Mouse (Mus musculus) forebrain, embryonic 16.5 days (tissue): ENCODE results near the gene Il22. TPM values are rescaled to one million over a fixed set of nuclear protein-coding genes. Genes with fewer than 3 reads are reported as not detected.
"Not testable (repeated sequence)": the region's sequence is repeated elsewhere in the genome, so short reads cannot be mapped to it uniquely, and the experiment has no call there.

ENCODE experiments used
- ATAC-seq: fragments of 200-750 bp; cut with Nextera tagmentation; 2 replicates; pipeline ENCODE4 v1.8.0; 2017; ENCODE audit warnings: mild to moderate bottlenecking, moderate library complexity
- H3K27ac ChIP-seq: fragments of 300-500 bp; sonication (generic); 2 replicates; pipeline ENCODE4 v1.5.1; 2014; ENCODE audit warnings: low read length, control low read depth
- H3K27me3 ChIP-seq: fragments of 300-500 bp; sonication (generic); replicated peaks from 2 replicates; pipeline ENCODE4 v1.6.1; 2014; ENCODE audit warnings: low read length; ENCODE audit not compliant: control insufficient read depth, insufficient read depth
- H3K36me3 ChIP-seq: fragments of 300-500 bp; sonication (generic); 2 replicates; pipeline ENCODE4 v1.6.1; 2014; ENCODE audit not compliant: control insufficient read depth, insufficient read depth
- H3K4me1 ChIP-seq: fragments of 300-500 bp; sonication (generic); replicated peaks from 2 replicates; pipeline ENCODE4 v1.6.1; 2014; ENCODE audit warnings: low read length; ENCODE audit not compliant: control insufficient read depth, insufficient read depth
- H3K4me2 ChIP-seq: fragments of 300-500 bp; sonication (generic); 2 replicates; pipeline ENCODE4 v1.6.1; 2014; ENCODE audit warnings: mild to moderate bottlenecking, low read length, control low read depth
- H3K4me3 ChIP-seq: fragments of 300-500 bp; sonication (generic); replicated peaks from 2 replicates; pipeline ENCODE4 v1.5.1; 2014; ENCODE audit warnings: mild to moderate bottlenecking, low read length, control low read depth
- H3K9ac ChIP-seq: fragments of 300-500 bp; sonication (generic); replicated peaks from 2 replicates; pipeline ENCODE4 v1.6.1; 2014; ENCODE audit warnings: low read depth, low read length, control low read depth
- H3K9me3 ChIP-seq: fragments of 300-500 bp; sonication (generic); 2 replicates; pipeline ENCODE4 v1.6.1; 2016; ENCODE audit warnings: low read length; ENCODE audit not compliant: control insufficient read depth
- WGBS: fragments of 180-500 bp; shearing (Covaris S2); extraction: QIAGEN DNeasy Blood & Tissue Kit; methylation state at CpG from one replicate; pipeline ENCODE4 v1.1.7; 2014; 5-methylcytosine and 5-hydroxymethylcytosine counted together
- polyA plus RNA-seq: library from polyadenylated mRNA; unstranded; fragments of >200 nt; fragmentation: Nextera tagmentation; extraction: Ambion mirVana; gene quantifications from 2 replicates; pipeline ENCODE4 v1.2.1, GENCODE M21; 2015

Gene Il22
- not detected in 2 replicates for polyA plus RNA-seq

GRCm38 (mm10) chr10:118204642-118205041 lies at the start of gene Il22:
Gene Il22 (plus strand): TSS chr10:118204942.
- H3K27ac ChIP-seq: no peak within 1 kb of the TSS
- H3K36me3 ChIP-seq: no peaks in the 10 kb centered on the region
- H3K27me3 ChIP-seq: no peaks in the 10 kb centered on the region
- H3K9me3 ChIP-seq: no peaks in the 10 kb centered on the region
- 88% methylated on average over 4 of the region's 4 CpGs for WGBS
- no peak within 1 kb of the TSS for H3K4me3 ChIP-seq
- no peaks in the 10 kb centered on the region for H3K4me1 ChIP-seq
- no peak within 1 kb of the TSS for H3K9ac ChIP-seq
- ATAC-seq: no peak
- H3K4me2 ChIP-seq: no peak within 1 kb of the TSS

GRCm38 (mm10) chr10:118155932-118156331 lies 48.8 kb upstream of the Il22 start:
- Histone ChIP-seq H3K4me2 (no peak overlapping the region), H3K27me3 (no peaks in the 10 kb centered on the region), H3K36me3 (peaks cover 17% of the 10 kb centered on the region), H3K27ac (no peak overlapping the region), H3K9ac (no peak overlapping the region), H3K4me3 (no peak overlapping the region), H3K9me3 (no peaks in the 10 kb centered on the region), H3K4me1 (no peaks in the 10 kb centered on the region)
- no peak for ATAC-seq

- WGBS: 67% methylated on average over 2 of the region's 2 CpGs
- Histone ChIP-seq H3K4me3 (no peak overlapping the region), H3K27me3 (no peaks in the 10 kb centered on the region), H3K27ac (no peak overlapping the region), H3K36me3 (peaks cover 27% of the 10 kb centered on the region), H3K9ac (no peak overlapping the region), H3K4me1 (no peaks in the 10 kb centered on the region), H3K9me3 (no peaks in the 10 kb centered on the region), H3K4me2 (no peak overlapping the region)
- ATAC-seq: no peak
Measured at GRCm38 (mm10) chr10:118161131-118161530, 43.6 kb upstream of the Il22 start.

GRCm38 (mm10) chr10:118169212-118169611 lies 35.5 kb upstream of the Il22 start:
- Histone ChIP-seq H3K9me3 (no peaks in the 10 kb centered on the region), H3K27ac (no peak overlapping the region), H3K4me3 (no peak overlapping the region), H3K27me3 (no peaks in the 10 kb centered on the region), H3K36me3 (no peaks in the 10 kb centered on the region), H3K4me1 (no peaks in the 10 kb centered on the region), H3K9ac (no peak overlapping the region), H3K4me2 (no peak overlapping the region)
- 78% methylated on average over 12 of the region's 12 CpGs for WGBS
- no peak for ATAC-seq

- Histone ChIP-seq H3K4me3 (no peak overlapping the region), H3K4me2 (no peak overlapping the region), H3K27me3 (no peaks in the 10 kb centered on the region), H3K36me3 (no peaks in the 10 kb centered on the region), H3K4me1 (no peaks in the 10 kb centered on the region), H3K9ac (no peak overlapping the region), H3K9me3 (no peaks in the 10 kb centered on the region), H3K27ac (no peak overlapping the region)
- WGBS: 83% methylated on average over 8 of the region's 8 CpGs
- no peak for ATAC-seq
Measured at GRCm38 (mm10) chr10:118172416-118172815, 32.3 kb upstream of the Il22 start.

- no peak overlapping the region for H3K27ac ChIP-seq
- H3K4me2 ChIP-seq: no peak overlapping the region
- H3K4me3 ChIP-seq: no peak overlapping the region
- no peak overlapping the region for H3K9ac ChIP-seq
- ATAC-seq: no peak
- no peaks in the 10 kb centered on the region for H3K27me3 ChIP-seq
- 81% methylated on average over 3 of the region's 3 CpGs for WGBS
- H3K36me3 ChIP-seq: no peaks in the 10 kb centered on the region
- H3K4me1 ChIP-seq: no peaks in the 10 kb centered on the region
- H3K9me3 ChIP-seq: no peaks in the 10 kb centered on the region
Measured at GRCm38 (mm10) chr10:118172876-118173275, 31.9 kb upstream of the Il22 start.

GRCm38 (mm10) chr10:118175542-118175941 lies 29.2 kb upstream of the Il22 start:
- not testable (repeated sequence) for H3K36me3 ChIP-seq, ATAC-seq, H3K27me3 ChIP-seq, H3K4me1 ChIP-seq, H3K9ac ChIP-seq, H3K4me3 ChIP-seq, H3K27ac ChIP-seq, H3K9me3 ChIP-seq, H3K4me2 ChIP-seq
- WGBS: 90% methylated on average over 4 of the region's 4 CpGs

- no peak for ATAC-seq
- no peak overlapping the region for H3K4me3 ChIP-seq
- no peaks in the 10 kb centered on the region for H3K9me3 ChIP-seq
- H3K9ac ChIP-seq: no peak overlapping the region
- WGBS: 87% methylated on average over 10 of the region's 10 CpGs
- H3K36me3 ChIP-seq: no peaks in the 10 kb centered on the region
- no peak overlapping the region for H3K4me2 ChIP-seq
- H3K27ac ChIP-seq: no peak overlapping the region
- no peaks in the 10 kb centered on the region for H3K27me3 ChIP-seq
- no peaks in the 10 kb centered on the region for H3K4me1 ChIP-seq
Measured at GRCm38 (mm10) chr10:118178735-118179151, 26.0 kb upstream of the Il22 start.

GRCm38 (mm10) chr10:118179265-118179664 lies 25.5 kb upstream of the Il22 start:
- 90% methylated on average over 11 of the region's 11 CpGs for WGBS
- Histone ChIP-seq H3K4me1 (no peaks in the 10 kb centered on the region), H3K4me3 (no peak overlapping the region), H3K36me3 (no peaks in the 10 kb centered on the region), H3K4me2 (no peak overlapping the region), H3K27ac (no peak overlapping the region), H3K9me3 (no peaks in the 10 kb centered on the region), H3K27me3 (no peaks in the 10 kb centered on the region), H3K9ac (no peak overlapping the region)
- ATAC-seq: no peak

- H3K4me1 ChIP-seq, H3K4me2 ChIP-seq, H3K27me3 ChIP-seq, H3K4me3 ChIP-seq, H3K27ac ChIP-seq, H3K9me3 ChIP-seq, H3K36me3 ChIP-seq, H3K9ac ChIP-seq, ATAC-seq: not testable (repeated sequence)
- WGBS: 34% methylated on average over 3 of the region's 3 CpGs
Measured at GRCm38 (mm10) chr10:118195150-118195549, 9.6 kb upstream of the Il22 start.
